Mouse (Mus musculus) v-Abl transformed pro-B cells (cell line): ENCODE data around the gene Coq4.
"Not testable (repeated sequence)": the region's sequence is repeated elsewhere in the genome, so short reads cannot be mapped to it uniquely, and the experiment has no call there.

ENCODE experiments used
- in situ Hi-C, 2 experiments: fragments of 400-800 bp; cut with MboI; formaldehyde crosslinking; loops; one replicate each; pipeline ENCODE4 v1.15.1; 2025; ENCODE audit not compliant: unreplicated experiment in 2 of 2

The Coq4 gene

DNA sequence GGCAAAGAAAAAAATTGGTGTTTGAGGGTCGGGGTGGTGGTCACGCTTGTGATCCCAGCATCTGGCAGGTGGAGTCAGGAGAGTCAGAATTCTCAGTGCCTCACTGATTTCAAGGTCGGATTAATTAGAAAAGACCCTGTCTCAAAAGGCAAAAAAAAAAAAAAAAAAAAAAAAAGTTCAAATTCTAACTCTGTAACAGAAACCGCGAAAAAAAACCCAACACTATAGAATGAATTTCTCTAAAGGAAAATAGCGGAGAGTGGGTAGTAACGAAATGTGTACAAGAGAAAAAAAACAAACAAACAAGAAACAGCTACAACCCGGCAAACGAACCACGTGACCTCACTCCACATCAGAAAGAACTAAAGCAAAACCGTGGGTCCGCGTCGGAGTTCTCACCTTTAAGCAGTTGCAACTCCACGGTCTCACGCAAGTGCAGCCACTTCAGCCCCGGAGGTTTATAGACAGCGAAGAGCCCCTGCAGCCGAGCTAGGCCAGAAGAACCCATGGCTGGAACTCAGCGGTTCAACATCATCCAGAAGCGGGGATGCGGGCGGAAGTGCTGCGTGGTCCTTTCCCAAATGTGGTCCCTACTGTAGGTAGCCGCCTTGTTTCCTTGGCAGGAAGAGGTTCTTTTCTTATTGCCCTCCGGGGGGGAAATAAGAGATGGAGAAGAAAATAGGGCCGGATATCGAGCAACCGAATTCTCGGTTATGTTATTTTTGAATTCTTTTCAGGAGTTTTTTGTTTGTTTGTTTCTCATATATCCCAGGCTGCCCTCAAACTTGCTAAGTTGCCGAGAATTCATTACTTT lies at the start of gene Coq4:
TSS of gene Coq4 (plus strand) at position 390 of the 814 bp plus-strand sequence.
- in situ Hi-C loops: no loop called here

DNA sequence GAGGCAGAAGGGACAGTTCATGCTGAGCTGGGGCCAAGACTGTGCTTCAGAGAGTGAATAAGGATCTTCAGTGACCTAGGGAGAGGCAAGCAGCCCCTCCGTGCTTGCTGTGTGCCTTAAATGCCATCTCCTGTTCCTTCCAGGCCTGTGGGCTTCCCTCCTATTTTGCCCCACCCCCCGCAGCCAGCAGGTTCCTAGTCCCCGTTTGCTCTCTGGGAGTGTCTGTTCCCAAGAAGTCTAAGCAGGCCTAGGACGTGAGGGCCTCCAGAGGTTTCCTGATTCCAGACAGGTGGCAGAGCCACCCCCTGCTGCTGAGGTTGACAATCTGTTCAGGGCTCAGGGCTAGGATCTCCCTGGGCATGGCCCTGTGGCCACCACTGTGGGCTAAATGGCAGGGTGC lies 48.5 kb upstream of the Coq4 start:
- in situ Hi-C loops: loop anchor here (5.0 to 10.0 kb wide), 2 partner anchors 114 to 121 kb away; partner anchors contain the start of gene Rapgef1 (in 1 of the 2)

DNA sequence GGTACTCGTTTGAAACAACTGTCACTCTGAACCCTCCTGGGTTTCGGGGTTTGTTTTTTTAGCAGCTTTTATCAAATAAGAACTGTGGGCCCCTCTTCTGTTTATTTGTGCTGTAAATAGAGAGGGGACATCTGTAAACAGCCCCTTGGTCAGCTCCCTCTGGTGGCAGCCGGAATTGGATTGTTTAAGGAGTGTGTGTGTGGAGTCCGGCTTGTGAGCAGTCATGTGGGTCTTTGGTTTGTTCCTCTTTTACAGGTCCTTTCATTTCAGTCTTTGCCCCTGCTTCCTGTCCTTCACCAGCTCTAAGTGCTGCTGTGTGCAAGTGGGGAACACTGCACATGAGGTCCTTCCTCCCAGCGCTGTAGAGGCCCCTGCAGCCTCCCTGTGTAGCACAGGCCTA lies 47.9 kb upstream of the Coq4 start:
- in situ Hi-C loops: loop anchor here (5.0 to 10.0 kb wide), 2 partner anchors 115 to 122 kb away; partner anchors contain the start of gene Rapgef1 (in 1 of the 2)

DNA sequence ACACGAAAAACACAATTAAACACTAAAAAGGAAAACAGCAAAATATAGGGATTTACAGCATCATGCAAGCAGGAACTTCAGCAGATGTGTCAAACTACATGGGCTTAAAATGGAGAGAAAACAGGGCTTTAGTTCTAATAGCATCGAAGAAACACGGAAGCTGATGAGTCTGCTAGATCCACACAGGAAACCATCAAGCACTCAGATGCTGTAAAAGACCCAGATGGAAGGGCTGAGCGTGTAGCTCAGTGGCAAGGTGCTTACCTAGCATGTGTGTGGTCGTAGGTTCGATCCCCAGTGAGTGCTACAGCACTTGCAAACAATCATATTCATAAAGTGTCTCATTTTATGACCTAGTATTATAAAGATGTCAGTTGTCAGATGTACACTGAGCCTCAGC lies 46.1 kb upstream of the Coq4 start:
- in situ Hi-C loops: no loop called here

DNA sequence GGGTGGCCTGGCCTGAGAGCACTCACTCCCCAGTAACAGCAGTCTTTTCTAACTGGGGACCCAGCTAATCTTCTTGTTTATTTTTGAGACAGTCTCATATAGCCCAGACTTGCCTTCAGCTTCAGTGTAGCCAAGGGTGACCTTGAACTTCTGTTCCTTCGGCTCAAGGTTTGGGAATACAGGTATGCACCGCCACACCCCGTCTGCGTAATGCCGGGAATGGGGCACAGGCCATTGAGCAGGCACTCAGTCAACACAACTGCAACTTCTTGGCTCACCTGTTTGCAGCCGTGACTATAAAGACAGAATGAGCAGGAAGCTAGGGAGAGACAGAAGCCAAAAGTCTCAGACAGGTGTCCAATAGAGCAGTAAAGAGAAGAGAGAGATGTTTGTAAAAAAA lies 43.0 kb upstream of the Coq4 start:
- in situ Hi-C loops: no loop called here

DNA sequence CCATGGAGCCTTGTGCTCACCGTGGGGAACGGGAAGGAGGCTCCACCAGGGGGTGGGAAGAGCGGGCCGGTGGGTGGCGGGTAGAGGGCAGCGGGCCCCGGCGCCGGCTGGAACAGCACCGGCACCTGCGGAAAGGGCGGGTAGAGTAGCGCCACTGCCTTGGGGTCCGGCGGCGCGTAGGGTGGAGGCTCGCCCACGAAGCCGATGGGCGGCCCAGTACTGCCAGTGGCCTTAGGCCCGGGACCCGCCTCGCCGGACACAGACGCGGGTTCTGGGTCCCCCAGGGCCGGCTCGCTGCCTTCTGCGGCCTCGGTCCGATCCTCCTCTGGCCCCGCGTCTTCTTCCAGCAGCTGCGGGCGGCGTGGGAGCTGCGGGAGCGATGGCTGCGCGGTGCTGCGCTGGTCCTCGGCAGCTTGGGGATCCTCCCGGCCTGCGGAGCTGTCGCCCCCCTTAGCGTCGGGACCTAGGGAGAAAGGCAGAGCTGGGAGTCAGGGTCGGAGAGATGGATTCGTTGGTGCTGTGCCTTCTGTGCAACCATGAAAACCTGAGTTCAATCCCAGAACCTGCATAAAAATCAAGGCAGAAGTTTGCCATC lies 40.0 kb upstream of the Coq4 start:
- in situ Hi-C loops: no loop called here

DNA sequence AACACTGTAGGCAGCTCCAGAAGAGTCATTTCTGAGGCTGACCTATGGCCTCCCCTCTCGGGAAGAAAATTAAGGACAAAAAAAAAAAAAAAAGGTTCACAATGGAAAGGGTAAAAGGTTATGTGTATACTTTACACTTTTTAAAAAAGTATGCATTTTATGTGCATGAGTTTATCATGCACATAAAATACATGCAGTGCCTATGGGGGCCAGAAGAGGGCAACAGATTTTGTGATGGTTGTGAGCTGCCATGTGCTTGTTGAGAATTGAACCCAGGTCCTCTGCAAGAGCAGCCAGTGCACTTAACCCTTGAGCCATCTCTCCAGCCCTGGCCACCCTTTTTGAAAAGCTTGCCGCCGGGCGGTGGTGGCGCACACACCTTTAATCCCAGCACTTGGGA lies 39.4 kb upstream of the Coq4 start:
- in situ Hi-C loops: no loop called here

DNA sequence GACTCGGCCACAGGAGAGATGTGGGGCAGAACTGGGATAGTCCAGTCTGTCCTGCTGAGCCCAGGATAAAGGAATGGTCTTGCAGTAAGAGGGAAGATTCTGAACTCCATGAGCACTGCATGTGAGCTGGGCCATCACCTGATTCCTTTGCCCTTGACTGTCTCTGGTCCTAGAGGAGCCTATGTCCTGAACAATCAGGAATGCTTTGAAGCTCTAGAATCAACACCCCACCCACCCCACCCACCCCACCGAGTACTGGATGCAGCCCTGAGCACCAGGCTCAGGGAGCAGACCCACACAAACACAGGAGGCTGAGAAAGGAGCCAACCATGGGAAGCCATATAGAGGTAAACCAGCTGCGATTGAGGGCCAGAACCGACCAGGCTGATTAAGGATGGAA lies 38.8 kb upstream of the Coq4 start:
- in situ Hi-C loops: no loop called here

DNA sequence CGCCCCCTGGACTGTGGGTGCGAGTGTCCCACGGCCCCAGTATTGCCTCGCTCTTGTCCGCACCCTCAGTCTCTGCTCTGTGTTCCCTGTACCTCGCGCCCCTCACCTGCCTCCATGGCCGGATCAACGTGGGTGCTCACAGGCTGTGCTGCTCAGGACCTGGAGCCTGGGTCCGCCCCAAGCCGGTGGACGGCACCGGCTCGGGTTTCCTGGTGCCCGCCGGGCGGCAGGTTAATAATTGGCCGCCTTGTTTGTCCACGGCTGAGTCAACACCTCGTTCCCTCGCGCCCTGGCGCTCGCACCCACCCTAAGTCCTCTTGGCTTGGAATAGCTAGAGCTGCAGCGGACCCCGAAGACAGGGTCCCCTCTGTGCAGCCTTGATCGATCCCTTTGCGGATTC lies 35.8 kb upstream of the Coq4 start, which contains the start of gene Gm13420:
TSS of gene Gm13420 (minus strand) at position 189 of the 400 bp plus-strand sequence.
- in situ Hi-C loops: no loop called here

DNA sequence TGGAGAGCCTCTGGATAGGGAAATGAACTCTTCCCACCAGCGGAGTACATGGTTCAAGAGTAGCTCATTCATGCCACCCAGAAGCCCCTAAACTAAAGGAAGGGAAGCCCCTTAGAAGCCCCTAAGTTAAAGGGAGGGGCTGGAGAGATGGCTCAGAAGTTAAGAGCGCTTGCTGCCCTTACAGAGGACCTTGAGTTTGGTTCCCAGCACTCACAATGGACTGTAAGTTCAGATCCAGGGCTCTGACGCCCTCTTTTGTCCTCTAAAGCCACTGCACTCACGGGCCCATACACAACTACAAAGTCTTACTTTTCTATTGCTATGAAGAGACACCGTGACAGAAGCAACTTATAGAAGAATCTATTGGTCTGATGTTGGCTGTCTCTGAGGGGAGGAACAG lies 34.9 kb upstream of the Coq4 start:
- in situ Hi-C loops: no loop called here

DNA sequence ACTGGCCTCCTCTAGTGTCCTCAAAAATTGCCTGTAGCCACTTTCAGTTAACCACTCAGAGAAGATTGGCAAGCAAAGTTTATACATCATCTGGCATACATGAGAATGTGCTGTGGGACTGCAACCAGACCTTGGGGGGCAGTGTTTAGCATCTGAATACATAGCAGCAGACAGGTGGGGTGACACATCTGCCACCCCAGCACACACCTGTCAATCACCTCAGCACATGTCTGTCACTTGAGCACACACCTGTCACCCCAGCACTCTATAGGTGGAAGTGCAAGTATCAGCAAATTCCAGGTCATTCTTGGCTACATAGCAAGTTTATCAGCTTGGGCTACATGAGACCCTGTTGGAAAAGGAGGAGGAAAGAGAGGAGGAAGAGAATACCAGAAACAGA lies 31.6 kb upstream of the Coq4 start:
- in situ Hi-C loops: no loop called here

DNA sequence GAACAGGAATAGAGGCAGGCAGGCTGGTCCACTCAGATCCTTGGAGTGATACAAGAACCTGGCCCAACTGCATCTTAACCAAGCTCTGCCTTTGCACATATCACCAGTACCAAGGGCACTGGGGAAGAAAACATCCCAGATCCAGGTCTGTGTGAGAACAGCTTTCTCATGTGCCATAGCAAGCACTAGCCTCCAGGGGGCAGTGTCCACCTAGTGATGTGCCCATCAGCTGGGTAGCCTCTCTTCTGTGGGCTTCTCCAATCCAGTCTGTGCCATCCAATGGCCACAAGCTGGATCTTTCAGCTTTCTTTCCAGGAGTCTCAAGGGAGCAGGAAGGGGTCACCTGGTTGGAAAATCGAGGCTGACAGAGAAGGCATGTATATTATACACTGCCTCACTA lies 22.5 kb upstream of the Coq4 start:
- in situ Hi-C loops: loop anchor here (5.0 to 10.0 kb wide), 3 partner anchors 92 to 212 kb away; partner anchors contain the start of gene Cercam (in 1 of the 2)

DNA sequence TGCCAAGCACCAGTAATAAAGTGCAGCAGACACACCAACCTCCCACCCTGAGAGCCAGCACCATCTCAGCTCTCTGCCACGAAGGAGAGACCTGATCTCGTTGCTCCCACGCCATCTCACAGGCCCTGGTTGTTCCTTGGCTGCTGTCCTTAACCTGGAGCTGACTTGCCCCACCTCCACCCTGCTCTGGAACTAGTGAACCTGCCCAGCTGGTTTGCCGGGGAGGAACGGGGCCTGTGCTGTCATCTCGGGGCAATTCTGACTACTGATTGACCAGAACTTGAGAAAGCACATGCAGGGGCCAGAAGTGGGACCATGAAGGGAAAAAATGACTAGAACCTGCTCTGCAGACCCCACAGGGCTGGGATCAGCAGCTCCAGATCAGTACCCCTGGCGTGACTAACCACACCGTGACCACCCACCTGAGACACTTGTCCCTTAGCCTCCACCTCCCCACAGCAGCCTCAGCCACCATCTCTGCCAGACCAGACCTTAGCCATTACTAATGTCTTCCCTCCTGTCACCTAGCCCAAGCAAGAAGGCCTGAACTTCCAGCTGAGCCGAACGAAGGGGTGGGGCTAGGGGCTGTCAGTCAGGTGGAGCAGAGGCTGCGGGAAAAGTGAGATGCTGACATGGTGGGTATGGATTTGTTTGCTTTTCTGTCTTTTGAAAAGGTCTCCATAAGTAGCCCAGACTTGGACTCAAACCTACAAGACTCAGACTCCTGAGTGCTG lies 19.1 kb upstream of the Coq4 start:
- in situ Hi-C loops: loop anchor here (5.0 to 10.0 kb wide), 3 partner anchors 89 to 209 kb away; partner anchors contain the start of gene Cercam (in 1 of the 2)

DNA sequence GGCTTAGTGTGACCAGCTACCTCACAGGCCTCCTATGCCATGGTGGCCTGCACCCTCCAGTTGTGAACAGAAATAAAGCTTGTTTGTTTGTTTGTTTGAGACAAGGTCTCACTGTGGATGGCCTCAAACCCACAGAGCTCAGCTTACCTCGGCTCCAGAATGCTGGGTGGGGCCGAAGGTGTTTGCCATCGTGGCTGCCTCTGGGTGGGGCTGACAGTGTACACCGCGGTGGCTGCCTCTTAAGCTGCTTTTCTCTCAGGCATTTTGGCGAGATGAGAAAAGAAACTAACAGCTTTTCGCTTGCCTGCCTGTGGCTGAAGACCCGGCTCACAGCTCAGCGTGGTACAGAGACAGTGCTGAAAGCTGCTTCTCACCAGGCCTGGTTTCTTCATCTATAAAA lies 18.4 kb upstream of the Coq4 start:
- in situ Hi-C loops: loop anchor here (5.0 to 10.0 kb wide), 3 partner anchors 88 to 208 kb away; partner anchors contain the start of gene Cercam (in 1 of the 2)

DNA sequence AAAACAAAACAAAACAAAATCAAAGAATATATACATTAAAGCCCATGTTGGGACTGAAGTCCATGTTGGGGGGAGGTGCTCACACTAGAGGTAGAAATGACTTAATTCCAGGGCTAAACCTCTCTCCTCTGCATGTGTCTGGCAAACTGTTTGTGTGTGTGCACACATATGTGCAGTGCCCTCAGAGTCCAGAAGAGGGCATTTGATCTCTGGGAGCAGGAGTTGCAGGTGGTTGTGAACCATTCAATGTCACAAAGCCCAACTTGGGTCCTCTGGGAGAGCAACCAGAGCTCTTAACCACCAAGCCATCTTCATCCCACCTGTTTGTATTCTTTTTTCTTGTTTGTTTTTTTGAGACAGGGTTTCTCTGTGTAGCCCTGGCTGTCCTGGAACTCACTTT lies 17.1 kb upstream of the Coq4 start:
- in situ Hi-C loops: no loop called here

DNA sequence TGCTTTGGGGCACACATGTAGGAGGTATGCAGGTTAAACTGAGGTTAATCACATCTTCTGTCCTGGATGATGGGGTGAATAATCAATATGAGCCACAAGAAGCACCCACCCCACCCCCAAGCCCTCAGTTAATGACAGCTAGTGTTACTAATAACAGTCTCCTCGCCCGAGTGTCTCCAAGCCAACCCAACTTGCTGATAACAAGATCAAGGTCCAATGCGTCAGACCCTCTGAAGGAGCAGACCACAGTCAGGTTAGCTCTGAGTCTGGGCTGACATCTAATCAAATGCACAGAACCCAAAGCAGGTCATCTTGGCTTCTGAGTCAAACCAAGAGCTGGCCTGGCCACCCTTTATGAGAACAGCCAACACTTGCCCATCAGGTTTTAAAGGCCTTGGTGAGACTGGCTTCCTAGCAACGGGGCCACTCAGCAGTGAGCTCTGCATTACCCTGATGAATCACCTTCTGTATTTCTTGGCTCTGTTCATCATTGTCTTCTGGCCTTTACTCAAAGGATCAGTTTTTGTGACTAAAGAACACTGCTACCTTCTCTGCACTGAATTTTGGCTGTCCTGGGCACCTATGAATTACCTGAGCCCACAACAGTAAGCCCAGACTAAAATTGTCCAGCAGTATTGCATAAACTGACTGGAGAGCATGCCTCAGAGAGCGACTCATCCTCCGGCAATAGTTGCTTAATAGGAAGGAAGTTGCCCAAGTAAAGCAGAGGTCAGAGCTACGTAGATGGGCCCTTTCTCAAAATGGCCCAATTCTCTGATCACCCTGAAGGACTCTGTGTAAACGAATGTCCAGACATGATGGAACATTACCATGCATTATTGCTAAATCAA lies 15.5 kb upstream of the Coq4 start:
- in situ Hi-C loops: no loop called here

DNA sequence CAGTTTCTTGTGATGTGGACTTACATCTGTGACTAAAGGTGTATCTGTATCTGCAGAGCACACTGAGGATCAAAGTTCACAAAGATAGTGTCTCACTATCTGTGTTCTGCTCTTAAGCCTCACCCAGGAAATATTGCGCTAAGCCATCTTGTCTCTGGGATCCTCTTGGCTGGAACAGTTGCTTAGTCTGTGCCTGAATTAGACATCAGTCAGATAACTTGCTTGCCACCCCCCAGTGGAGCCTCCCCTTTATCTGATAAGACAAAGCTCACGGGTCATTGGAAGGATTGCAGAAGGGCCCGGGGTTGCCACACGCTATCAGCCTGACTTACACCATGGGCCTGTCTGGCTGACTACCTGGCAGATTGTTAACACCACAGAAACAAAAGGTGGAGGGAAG lies 14.0 kb upstream of the Coq4 start:
- in situ Hi-C loops: no loop called here

DNA sequence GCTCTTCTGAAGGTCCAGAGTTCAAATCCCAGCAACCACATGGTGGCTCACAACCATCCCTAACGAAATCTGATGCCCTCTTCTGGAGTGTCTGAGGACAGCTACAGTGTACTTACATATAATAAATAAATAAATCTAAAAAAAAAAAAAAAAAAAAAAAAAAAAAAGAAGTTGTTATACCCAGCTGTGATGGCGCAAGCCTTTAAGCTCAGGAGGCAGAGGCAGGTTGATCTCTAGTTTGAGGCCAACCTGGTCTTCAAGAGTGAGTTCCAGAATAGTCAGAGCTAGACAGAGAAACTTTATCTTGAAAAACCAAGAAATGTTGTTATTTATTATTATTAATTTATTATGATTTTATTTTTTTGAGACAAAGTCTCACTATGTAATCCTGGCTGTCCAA lies 6.0 kb upstream of the Coq4 start:
- in situ Hi-C loops: not testable (repeated sequence)

DNA sequence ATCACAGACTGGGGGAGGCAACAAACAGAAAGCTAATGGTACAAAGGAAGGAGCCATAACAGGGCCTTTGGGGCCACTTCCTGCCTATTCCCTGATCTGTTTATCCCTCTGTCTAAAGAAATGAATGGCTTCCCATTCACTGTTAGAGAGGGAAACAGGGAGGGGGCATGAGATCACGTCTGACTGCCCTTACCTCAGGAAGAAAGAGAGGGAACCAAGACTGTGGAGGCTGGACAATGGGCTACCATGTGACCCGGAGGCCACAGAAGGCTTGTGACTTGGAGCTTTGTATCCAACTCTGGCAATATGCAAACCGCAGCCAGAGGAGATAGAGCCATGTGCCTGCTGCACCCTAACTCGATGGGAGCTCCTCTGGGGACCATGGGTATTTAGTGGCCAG lies 3.0 kb upstream of the Coq4 start:
- in situ Hi-C loops: no loop called here
